Mouse (Mus musculus) MEL (cell line): ENCODE measurements around the gene Etv2. TPM values are rescaled to one million over a fixed set of nuclear protein-coding genes. Genes with fewer than 3 reads are reported as not detected.

Experiments used
- DNase-seq: peaks from one replicate; pipeline ENCODE4 v3.0.0; 2011; ENCODE audit warnings: low read depth, low spot score
- H3K27ac ChIP-seq: 2 replicates; pipeline ENCODE4 v1.5.1; 2012; ENCODE audit warnings: low read depth, mild to moderate bottlenecking, control low read depth, low read length, moderate library complexity; ENCODE audit not compliant: control insufficient read depth
- H3K27me3 ChIP-seq, 2 experiments: fragments of 150-350 bp in 1 of 2; sonication (generic) in 1 of 2; 2 replicates each; pipeline ENCODE4 v1.6.1; 2012; ENCODE audit warnings: low read length in 2 of 2, mild to moderate bottlenecking in 2 of 2, improper control_type of control experiment in 1 of 2, moderate library complexity in 1 of 2; ENCODE audit not compliant: insufficient read depth in 2 of 2, control insufficient read depth in 1 of 2
- H3K36me3 ChIP-seq, 2 experiments: 2 replicates each; pipeline ENCODE4 v1.6.1; 2012 to 2014; ENCODE audit warnings: low read length in 2 of 2, improper control_type of control experiment in 1 of 2, inconsistent platforms in 1 of 2, mild to moderate bottlenecking in 1 of 2; ENCODE audit not compliant: insufficient read depth in 2 of 2, control insufficient read depth in 1 of 2
- H3K4me1 ChIP-seq, 2 experiments: fragments of 150-350 bp in 1 of 2; sonication (generic) in 1 of 2; 2 replicates each; pipeline ENCODE4 v1.6.1; 2012; ENCODE audit warnings: low read length in 2 of 2, improper control_type of control experiment in 1 of 2, mild to moderate bottlenecking in 1 of 2; ENCODE audit not compliant: insufficient read depth in 2 of 2, control insufficient read depth in 1 of 2
- H3K4me3 ChIP-seq, 2 experiments: fragments of 150-350 bp in 1 of 2; sonication (generic) in 1 of 2; 2 replicates each; pipeline ENCODE4 v1.5.1; 2012; ENCODE audit warnings: low read depth in 2 of 2, low read length in 2 of 2, mild to moderate bottlenecking in 2 of 2, moderate library complexity in 2 of 2, control low read depth in 1 of 2, improper control_type of control experiment in 1 of 2; ENCODE audit not compliant: control insufficient read depth in 1 of 2, insufficient read depth in 1 of 2
- H3K79me2 ChIP-seq: 2 replicates; pipeline ENCODE4 v1.6.1; 2012; ENCODE audit warnings: mild to moderate bottlenecking, low read length, moderate library complexity; ENCODE audit not compliant: control insufficient read depth, poor library complexity, insufficient read depth
- H3K9ac ChIP-seq: 2 replicates; pipeline ENCODE4 v1.6.1; 2012; ENCODE audit warnings: low read depth, mild to moderate bottlenecking, control low read depth, low read length, moderate library complexity; ENCODE audit not compliant: control insufficient read depth, poor library complexity, severe bottlenecking
- H3K9me3 ChIP-seq: fragments of 150-350 bp; sonication (generic); replicated peaks from 2 replicates; pipeline ENCODE4 v1.6.1; 2012; ENCODE audit warnings: mild to moderate bottlenecking, low read length, improper control_type of control experiment, moderate library complexity; ENCODE audit not compliant: insufficient read depth
- CHD1 ChIP-seq: IDR thresholded peaks from 2 replicates; pipeline ENCODE4 v1.6.1; 2012; ENCODE audit warnings: low read depth, mild to moderate bottlenecking, inconsistent platforms, low read length, improper control_type of control experiment
- CTCF ChIP-seq, 3 experiments: IDR thresholded peaks in 2 of 3; conservative IDR thresholded peaks in 1 of 3; 2 replicates each; pipeline ENCODE4 v1.5.1; 2011 to 2012; ENCODE audit warnings: low read length in 3 of 3, low read depth in 2 of 3, mild to moderate bottlenecking in 2 of 3, improper control_type of control experiment in 1 of 3, inconsistent platforms in 1 of 3, mixed read lengths in 1 of 3, moderate library complexity in 1 of 3; ENCODE audit not compliant: control insufficient read depth in 1 of 3, insufficient read depth in 1 of 3, poor library complexity in 1 of 3, severe bottlenecking in 1 of 3
- E2F4 ChIP-seq: IDR thresholded peaks from 2 replicates; pipeline ENCODE4 v1.6.1; 2011; ENCODE audit warnings: low read depth, low read length, improper control_type of control experiment, borderline replicate concordance
- ELF1 ChIP-seq: IDR thresholded peaks from 2 replicates; pipeline ENCODE4 v1.6.1; 2014; ENCODE audit warnings: low read depth, mild to moderate bottlenecking, inconsistent platforms, low read length, improper control_type of control experiment, moderate library complexity
- EP300 ChIP-seq, 2 experiments: IDR thresholded peaks; 2 replicates each; pipeline ENCODE4 v1.6.1; 2011; ENCODE audit warnings: improper control_type of control experiment in 2 of 2, low read length in 2 of 2, low read depth in 1 of 2, mild to moderate bottlenecking in 1 of 2
- KAT2A ChIP-seq: conservative IDR thresholded peaks from 2 replicates; pipeline ENCODE4 v1.6.1; 2012; ENCODE audit warnings: low read depth, low read length, improper control_type of control experiment, inconsistent platforms
- MAX ChIP-seq: IDR thresholded peaks from 2 replicates; pipeline ENCODE4 v1.6.1; 2011; ENCODE audit warnings: low read length, improper control_type of control experiment
- MAZ ChIP-seq: IDR thresholded peaks from 2 replicates; pipeline ENCODE4 v1.6.1; 2012; ENCODE audit warnings: low read depth, mild to moderate bottlenecking, inconsistent platforms, low read length, improper control_type of control experiment
- MEF2A ChIP-seq: IDR thresholded peaks from 2 replicates; pipeline ENCODE4 v1.6.1; 2014; ENCODE audit warnings: low read depth, mild to moderate bottlenecking, inconsistent platforms, low read length, improper control_type of control experiment; ENCODE audit not compliant: poor library complexity, insufficient replicate concordance, severe bottlenecking; ENCODE audit errors: extremely low read depth
- MXI1 ChIP-seq: IDR thresholded peaks from 2 replicates; pipeline ENCODE4 v1.6.1; 2011; ENCODE audit warnings: mild to moderate bottlenecking, low read depth, low read length, improper control_type of control experiment
- MYC ChIP-seq: IDR thresholded peaks from 2 replicates; pipeline ENCODE4 v1.6.1; 2011; ENCODE audit warnings: low read depth, mild to moderate bottlenecking, low read length, improper control_type of control experiment, moderate library complexity
- NELFE ChIP-seq: IDR thresholded peaks from 2 replicates; pipeline ENCODE4 v1.6.1; 2011; ENCODE audit warnings: low read depth, low read length, improper control_type of control experiment
- RAD21 ChIP-seq: IDR thresholded peaks from 2 replicates; pipeline ENCODE4 v1.6.1; 2011; ENCODE audit warnings: mild to moderate bottlenecking, low read depth, low read length, improper control_type of control experiment
- RCOR1 ChIP-seq: IDR thresholded peaks from 2 replicates; pipeline ENCODE4 v1.6.1; 2012; ENCODE audit warnings: low read depth, mild to moderate bottlenecking, inconsistent platforms, low read length, improper control_type of control experiment
- SIN3A ChIP-seq: IDR thresholded peaks from 2 replicates; pipeline ENCODE4 v1.6.1; 2012; ENCODE audit warnings: low read length, improper control_type of control experiment, inconsistent platforms
- SMC3 ChIP-seq: IDR thresholded peaks from 2 replicates; pipeline ENCODE4 v1.6.1; 2011; ENCODE audit warnings: low read depth, low read length, improper control_type of control experiment
- TAL1 ChIP-seq: IDR thresholded peaks from 2 replicates; pipeline ENCODE4 v1.6.1; 2012; ENCODE audit warnings: mild to moderate bottlenecking, inconsistent platforms, low read length, moderate library complexity, mixed read lengths
- TBP ChIP-seq: IDR thresholded peaks from 2 replicates; pipeline ENCODE4 v1.8.0; 2011; ENCODE audit warnings: low read depth, low read length, improper control_type of control experiment
- TCF12 ChIP-seq: IDR thresholded peaks from 2 replicates; pipeline ENCODE4 v1.6.1; 2014; ENCODE audit warnings: low read depth, mild to moderate bottlenecking, inconsistent platforms, low read length, improper control_type of control experiment, moderate library complexity
- ZC3H11A ChIP-seq: IDR thresholded peaks from 2 replicates; pipeline ENCODE4 v1.6.1; 2012; ENCODE audit warnings: low read depth, mild to moderate bottlenecking, inconsistent platforms, low read length, improper control_type of control experiment
- ZMIZ1 ChIP-seq: IDR thresholded peaks from 2 replicates; pipeline ENCODE4 v1.6.1; 2012; ENCODE audit warnings: low read depth, mild to moderate bottlenecking, inconsistent platforms, low read length, improper control_type of control experiment, moderate library complexity
- ZNF384 ChIP-seq: IDR thresholded peaks from 2 replicates; pipeline ENCODE4 v1.6.1; 2012; ENCODE audit warnings: low read depth, mild to moderate bottlenecking, inconsistent platforms, low read length, improper control_type of control experiment
- polyA plus RNA-seq, 2 experiments: library from polyadenylated mRNA; stranded (reverse) in 1 of 2; unstranded in 1 of 2; fragments of >175 nt in 1 of 2; fragments of >200 nt in 1 of 2; gene quantifications; 2 replicates each; pipeline versions ENCODE4 v1.2.1 to v1.2.4; 2012; ENCODE audit warnings: low replicate concordance in 2 of 2, low read depth in 1 of 2; ENCODE audit not compliant: insufficient read length in 2 of 2, insufficient read depth in 1 of 2, missing spikeins in 1 of 2
- total RNA-seq: library from RNA; depleted of rRNA; stranded (reverse); fragments of 300-350 nt; gene quantifications from 2 replicates; pipeline ENCODE4 v1.2.3, GENCODE M21; 2012

Gene Etv2
- total and polyA plus RNA-seq, 3 experiments = 0.15 TPM; not detected in 2

DNA sequence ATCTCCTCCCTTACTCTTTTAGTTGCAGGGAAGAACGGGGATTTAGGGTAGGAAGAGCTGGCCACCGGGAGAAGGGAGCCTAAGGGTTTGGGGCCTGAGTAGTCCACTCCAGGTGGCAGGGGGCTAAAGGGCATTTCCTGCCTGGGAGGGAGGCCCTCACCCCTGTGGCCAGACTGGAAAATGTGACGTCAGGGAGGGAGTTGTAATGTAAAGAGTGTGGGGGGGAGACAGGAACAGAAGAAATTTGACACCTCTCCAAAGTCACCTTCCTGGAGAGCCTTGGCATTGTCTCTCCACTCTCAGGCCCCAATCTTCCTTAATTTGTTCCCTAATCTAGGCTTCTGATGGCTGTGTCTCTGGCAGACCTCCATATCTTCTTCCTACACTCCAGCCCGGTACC, 3.4 kb upstream of the Etv2 start:
- no peak overlapping the region for H3K9ac ChIP-seq
- no peak for DNase-seq

DNA sequence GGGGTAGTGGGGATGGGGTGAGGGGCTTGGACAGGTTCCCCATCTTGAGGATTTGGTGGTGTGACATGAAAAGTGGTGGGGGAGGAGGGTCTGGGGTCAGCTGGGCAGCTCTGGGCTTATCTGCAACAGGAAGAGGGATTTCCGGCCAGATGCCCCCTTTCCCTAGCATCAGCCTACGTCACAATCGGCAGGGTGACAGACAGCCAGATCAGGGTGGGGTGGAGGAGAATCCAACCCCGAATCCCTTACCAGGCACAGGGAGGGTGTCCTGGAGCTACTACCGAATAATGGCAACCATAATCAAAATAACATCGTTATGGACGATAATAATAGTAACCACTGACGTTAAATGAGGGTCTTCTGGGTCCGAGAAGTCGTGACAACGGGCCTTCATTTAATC, 743 bp upstream of the Etv2 start:
- Histone ChIP-seq H3K79me2 (no peaks in the 10 kb centered on the region), H3K4me1 (no peaks in the 10 kb centered on the region), H3K36me3 (no peaks in the 10 kb centered on the region; a peak in 1 of 4 replicates), H3K9ac (no peak overlapping the region), H3K4me3 (no peak overlapping the region), H3K9me3 (no peaks in the 10 kb centered on the region), H3K27ac (no peak overlapping the region)
- no peak for DNase-seq
- TF ChIP-seq MAZ (no peak), TAL1 (no peak)
- TF ChIP-seq, all 39 proteins: peak for 0
- peaks cover 2 to 7% of the 10 kb centered on the region in 2 experiments for H3K27me3 ChIP-seq

More for the DNA sequence above, 3.4 kb upstream of the Etv2 start:
- 0 out of 4 replicates have a peak, but pooled peaks cover 0 to 2% of the 10 kb centered on the region in 2 experiments for H3K27me3 ChIP-seq
- no peaks in the 10 kb centered on the region for H3K79me2 ChIP-seq
- H3K4me1 ChIP-seq = no peaks in the 10 kb centered on the region
- H3K36me3 ChIP-seq = no peaks in the 10 kb centered on the region; a peak in 1 of 4 replicates
- H3K4me3 ChIP-seq = no peak overlapping the region
- TF ChIP-seq ZNF384 (no peak), SIN3A (no peak), SMC3 (no peak), EP300 (IDR thresholded peaks at IDR 0.05; ENCODE audit: low read depth in 1 of 2, low read length in 2 of 2) (no peak), CHD1 (no peak), CTCF (IDR thresholded peaks at IDR 0.05 in 2 of 3, conservative IDR thresholded peaks at IDR 0.05 in 1 of 3; ENCODE audit: control insufficient read depth in 1 of 3, insufficient read depth in 1 of 3, low read depth in 2 of 3, low read length in 3 of 3, poor library complexity in 1 of 3, severe bottlenecking in 1 of 3) (no peak), TAL1 (no peak), TCF12 (no peak), MEF2A (no peak), MYC (no peak), ZC3H11A (no peak)
- no peak overlapping the region for H3K27ac ChIP-seq
- H3K9me3 ChIP-seq = no peaks in the 10 kb centered on the region

DNA sequence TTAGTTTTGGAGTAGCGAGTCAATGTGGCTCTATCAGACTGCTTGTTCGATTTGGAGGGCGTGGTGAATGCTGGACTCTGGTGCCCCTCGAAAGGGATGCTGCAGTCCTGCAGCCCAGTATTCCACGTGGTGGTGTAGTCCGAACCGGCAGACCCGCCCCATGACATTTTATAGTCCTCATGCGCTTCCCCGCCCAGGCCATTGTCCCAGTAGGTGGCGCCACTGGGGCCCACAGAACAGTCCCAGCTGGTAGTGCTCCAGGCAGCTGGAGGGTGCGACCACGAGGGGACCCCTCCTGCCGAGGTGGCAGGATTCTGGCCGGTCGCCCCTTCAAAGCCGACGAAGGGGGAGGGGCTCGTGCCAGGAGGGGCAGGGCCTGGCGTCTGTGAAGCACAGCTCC, 1.0 kb downstream of the Etv2 start:
- TF ChIP-seq ZMIZ1 (no peak), NELFE (no peak), E2F4 (no peak), RAD21 (peak; percentile 21), KAT2A (no peak), RCOR1 (no peak), MAX (peak; percentile 39; the same call in 1 of the 2 replicates), MYC (no peak), SMC3 (peak; percentile 61), SIN3A (0 out of 2 replicates have a peak, but pooled peaks have one; percentile 22), ELF1 (no peak), CTCF (IDR thresholded peaks at IDR 0.05 in 2 of 3, conservative IDR thresholded peaks at IDR 0.05 in 1 of 3; ENCODE audit: control insufficient read depth in 1 of 3, insufficient read depth in 1 of 3, low read depth in 2 of 3, low read length in 3 of 3, poor library complexity in 1 of 3, severe bottlenecking in 1 of 3) (peak; percentile 57 to 85 (median 65)), TBP (no peak), EP300 (IDR thresholded peaks at IDR 0.05; ENCODE audit: low read depth in 1 of 2, low read length in 2 of 2) (no peak), MXI1 (peak; percentile 52), ZC3H11A (peak; percentile 36)

More for the DNA sequence above, 1.0 kb downstream of the Etv2 start:
- no peak overlapping the region for H3K4me3 ChIP-seq
- H3K9ac ChIP-seq = no peak overlapping the region
- no peaks in the 10 kb centered on the region for H3K79me2 ChIP-seq
- peak; percentile 59 for DNase-seq
- H3K27ac ChIP-seq = no peak overlapping the region
- no peaks in the 10 kb centered on the region for H3K9me3 ChIP-seq
- H3K27me3 ChIP-seq = peaks cover 6 to 12% of the 10 kb centered on the region in 2 experiments
- H3K36me3 ChIP-seq = no peaks in the 10 kb centered on the region
- H3K4me1 ChIP-seq = no peaks in the 10 kb centered on the region
